In genomic region chr3:88186424-88186823, GRCm38 (mm10) we compare ENCODE assay signal across 19 mouse cellular contexts. TPM values are rescaled to one million over a fixed set of nuclear protein-coding genes. Genes with fewer than 3 reads are reported as not detected.
A peak's percentile ranks its signal among the peaks of the same experiment; 100 is the strongest.
DNase-seq lines count a peak whose midpoint lies in the region; ATAC-seq and TF ChIP-seq lines count a peak whose summit lies in the region.
"Had no signal": no experiment of that assay in that cellular context is flagged by ENCODE, and none has a peak within 500 bp of the region (broad histone marks: within the 10 kb centered on the region; RNA-seq: fewer than 3 reads in every experiment).

No protein-coding gene starts in this region.

- no peak for DNase-seq in forebrain, postnatal 0 days
- DNase-seq in left cerebral cortex, adult 2 months (ENCODE audit: extremely low spot score in 1 of 2, low spot score in 2 of 2) = no peak
- DNase-seq in left cerebral cortex, postnatal 25 days (ENCODE audit: low spot score in 2 of 2) = no peak
- no peak for DNase-seq in CH12.LX (ENCODE audit: extremely low read depth)
- DNase-seq in ZHBTc4 (ENCODE audit: low read depth, low spot score) = peak; percentile 40
- no peak for DNase-seq in adrenal gland, postnatal 25 days
- DNase-seq: cerebellum, adult 8-10 months; kidney, postnatal 25 days; liver; lung, postnatal 10 days; right cerebral cortex, postnatal 14 days; thymus, postnatal 25 days had no signal

- no peaks in the 10 kb centered on the region for H3K4me1 ChIP-seq in forebrain, postnatal 0 days (ENCODE audit: insufficient read depth)
- no peaks in the 10 kb centered on the region for H3K4me1 ChIP-seq in forebrain, embryonic 15.5 days
- H3K4me1 ChIP-seq in CH12.LX (ENCODE audit: control insufficient read depth in 1 of 2, insufficient read depth in 2 of 2) = peaks cover 1 to 7% of the 10 kb centered on the region in 2 experiments; a peak in 2 of 4 replicates
- H3K4me1 ChIP-seq: embryonic facial prominence, embryonic 13.5 days; hindbrain, embryonic 12.5 days; intestine, embryonic 15.5 days; neural tube, embryonic 12.5 days had no signal

- intact Hi-C loops in left cerebral cortex, adult 2 months (cut with DNase I) = no loop called here
- intact Hi-C loops in left cerebral cortex, postnatal 25 days (cut with DNase I) = no loop called here

- H3K4me2 ChIP-seq in forebrain, postnatal 0 days (ENCODE audit: low read depth) = no peak overlapping the region
- H3K4me2 ChIP-seq in forebrain, embryonic 15.5 days (replicated peaks) = no peak overlapping the region
- no peak overlapping the region for H3K4me2 ChIP-seq in CH12.LX (ENCODE audit: insufficient read depth, low read depth, poor library complexity, severe bottlenecking)
- H3K4me2 ChIP-seq: embryonic facial prominence, embryonic 13.5 days; hindbrain, embryonic 12.5 days; intestine, embryonic 15.5 days; neural tube, embryonic 12.5 days had no signal

- no peak overlapping the region for H3K4me3 ChIP-seq in forebrain, postnatal 0 days (ENCODE audit: low read depth, low read length)
- H3K4me3 ChIP-seq in forebrain, embryonic 15.5 days = no peak overlapping the region
- no peak overlapping the region for H3K4me3 ChIP-seq in left cerebral cortex, adult 2 months
- H3K4me3 ChIP-seq in CH12.LX (replicated peaks in 1 of 3; ENCODE audit: low read depth in 2 of 3, low read length in 2 of 3, poor library complexity in 1 of 3) = no peak overlapping the region
- H3K4me3 ChIP-seq: embryonic facial prominence, embryonic 13.5 days; hindbrain, embryonic 12.5 days; intestine, embryonic 15.5 days; megakaryocyte, embryonic 14.5 days; neural tube, embryonic 12.5 days had no signal

- H3K27me3 ChIP-seq in forebrain, postnatal 0 days (ENCODE audit: insufficient read depth, low read length) = no peaks in the 10 kb centered on the region
- no peaks in the 10 kb centered on the region for H3K27me3 ChIP-seq in forebrain, embryonic 15.5 days
- no peaks in the 10 kb centered on the region for H3K27me3 ChIP-seq in CH12.LX (replicated peaks)

- H3K27ac ChIP-seq in forebrain, postnatal 0 days (ENCODE audit: low read depth, low read length) = no peak overlapping the region
- H3K27ac ChIP-seq in forebrain, embryonic 15.5 days (replicated peaks) = no peak overlapping the region
- no peak overlapping the region for H3K27ac ChIP-seq in left cerebral cortex, adult 2 months
- H3K27ac ChIP-seq in CH12.LX (ENCODE audit: insufficient read depth, low read depth) = no peak overlapping the region
- H3K27ac ChIP-seq: embryonic facial prominence, embryonic 13.5 days; hindbrain, embryonic 12.5 days; intestine, embryonic 15.5 days; neural tube, embryonic 12.5 days had no signal

- TF ChIP-seq EP300 in CH12.LX (IDR thresholded peaks at IDR 0.05; ENCODE audit: low read length) = no peak

- H3K9ac ChIP-seq in forebrain, postnatal 0 days = no peak overlapping the region
- H3K9ac ChIP-seq in forebrain, embryonic 15.5 days (replicated peaks) = no peak overlapping the region
- no peak overlapping the region for H3K9ac ChIP-seq in CH12.LX (ENCODE audit: insufficient read depth, low read depth)
- H3K9ac ChIP-seq: embryonic facial prominence, embryonic 13.5 days; hindbrain, embryonic 12.5 days; intestine, embryonic 15.5 days; neural tube, embryonic 12.5 days had no signal

- TF ChIP-seq RAD21 in CH12.LX (IDR thresholded peaks at IDR 0.05; ENCODE audit: low read depth, low read length) = no peak; the same call in 1 of the 2 replicates

- H3K36me3 ChIP-seq in forebrain, postnatal 0 days (ENCODE audit: insufficient read depth) = no peaks in the 10 kb centered on the region
- H3K36me3 ChIP-seq in forebrain, embryonic 15.5 days = no peaks in the 10 kb centered on the region
- no peaks in the 10 kb centered on the region for H3K36me3 ChIP-seq in CH12.LX (replicated peaks in 1 of 2; ENCODE audit: control insufficient read depth in 1 of 2, insufficient read depth in 1 of 2, low read length in 1 of 2)
- H3K36me3 ChIP-seq: embryonic facial prominence, embryonic 13.5 days; hindbrain, embryonic 12.5 days; intestine, embryonic 15.5 days; neural tube, embryonic 12.5 days had no signal

- 66% methylated on average over 3 of the region's 3 CpGs for WGBS in forebrain, postnatal 0 days
- 70% methylated on average over 3 of the region's 3 CpGs for WGBS in forebrain, embryonic 15.5 days

- TF ChIP-seq POLR2A in CH12.LX (IDR thresholded peaks at IDR 0.05; ENCODE audit: low read depth, low read length) = no peak

- dilution Hi-C loops in CH12.LX (cut with MboI; ENCODE audit: extremely low pct_ligation_motif_present, extremely low pct_unique_long_range_greater_than_20kb, low sequenced_read_pairs) = no loop called here

- no peaks in the 10 kb centered on the region for H3K79me2 ChIP-seq in CH12.LX (replicated peaks; ENCODE audit: control insufficient read depth, extremely low read depth, insufficient read depth, poor library complexity, severe bottlenecking)

- TF ChIP-seq CTCF in forebrain, postnatal 0 days (IDR thresholded peaks at IDR 0.05; ENCODE audit: low read depth) = peak; percentile 28
- peak; percentile 43 for TF ChIP-seq CTCF in left cerebral cortex, adult 2 months (IDR thresholded peaks at IDR 0.05)
- peak in 1 of 2 experiments; percentile 65; a peak in 2 of 4 replicates for TF ChIP-seq CTCF in CH12.LX (conservative IDR thresholded peaks at IDR 0.05 in 1 of 2, IDR thresholded peaks at IDR 0.05 in 1 of 2; ENCODE audit: low read depth in 2 of 2, low read length in 2 of 2)

- no peaks in the 10 kb centered on the region for H3K9me3 ChIP-seq in forebrain, postnatal 0 days (ENCODE audit: low read length)
- H3K9me3 ChIP-seq in forebrain, embryonic 15.5 days = no peaks in the 10 kb centered on the region
- no peaks in the 10 kb centered on the region for H3K9me3 ChIP-seq in CH12.LX (replicated peaks; ENCODE audit: low read length)
- H3K9me3 ChIP-seq: hindbrain, embryonic 12.5 days; intestine, embryonic 15.5 days; neural tube, embryonic 12.5 days had no signal

- ATAC-seq in forebrain, postnatal 0 days = no peak
- no peak for ATAC-seq in forebrain, embryonic 15.5 days (replicated peaks)
- ATAC-seq in megakaryocyte-erythroid progenitor cell, adult 5-6 weeks (replicated peaks; ENCODE audit: low FRiP score, low TSS enrichment, poor library complexity, severe bottlenecking) = no peak
- ATAC-seq: intestine, embryonic 15.5 days had no signal

- in situ Hi-C loops in CH12.LX (cut with MboI; ENCODE audit: low pct_ligation_motif_present, low pct_unique_long_range_greater_than_20kb, low sequenced_read_pairs) = no loop called here

TF ChIP-seq in CH12.LX, 34 proteins besides CTCF, POLR2A, EP300 and RAD21:
- TF ChIP-seq IRF4 (IDR thresholded peaks at IDR 0.05; ENCODE audit: low read depth, low read length) = no peak
- TF ChIP-seq SMC3 (IDR thresholded peaks at IDR 0.05; ENCODE audit: low read depth, low read length) = peak; percentile 20; the same call in 1 of the 2 replicates

RNA-seq across cellular contexts. Expression of gene Mef2d, which starts 44.3 kb away (rescaled TPM):
- 45.0 and 53.0 TPM in 2 replicates for total RNA-seq in forebrain, postnatal 0 days (2014; rRNA removed)
- polyA plus RNA-seq in forebrain, postnatal 0 days (2015; fragmentation: Nextera tagmentation; extraction: Ambion mirVana) = 30.9 and 34.0 TPM in 2 replicates
- 20.1 and 21.3 TPM in 2 replicates for polyA plus RNA-seq in forebrain, embryonic 15.5 days (2015; fragmentation: Nextera tagmentation; extraction: Ambion mirVana)
- 100 to 1,000 TPM; 223 to 225 TPM for total RNA-seq in left cerebral cortex, adult 2 months (2021)
- 100 to 1,000 TPM; 211 to 225 TPM for total RNA-seq in left cerebral cortex, postnatal 25 days (2021)
- total RNA-seq in CH12.LX (2012; rRNA removed) = 10.9 and 11.0 TPM in 2 replicates
- 4.3 and 4.8 TPM in 2 replicates for total RNA-seq in CH12.LX (2014; rRNA removed)
- 51.2 and 75.8 TPM in 2 replicates for polyA plus RNA-seq in CH12.LX (2012; ENCODE audit: insufficient read length, low read depth)
- total RNA-seq in adrenal gland, postnatal 25 days (2021) = 104 TPM in 2 replicates
- 91.9 and 97.4 TPM in 2 replicates for total RNA-seq in megakaryocyte-erythroid progenitor cell, adult 5-6 weeks (2014; fragmentation: Nextera tagmentation)
- total RNA-seq in megakaryocyte-erythroid progenitor cell, adult 5-6 weeks (2017) = 19.7 and 50.5 TPM in 2 replicates
